Mouse (Mus musculus): Measurements from ENCODE around the gene Slc5a11. TPM values are rescaled to one million over a fixed set of nuclear protein-coding genes. Genes with fewer than 3 reads are reported as not detected.

Slc5a11 gene
- polyA plus RNA-seq, 1 experiment from 2014 or later = 0.37 TPM

GRCm38 (mm10) chr7:123212316-123212715, 2.3 kb upstream of the Slc5a11 start:
- Histone ChIP-seq H3K4me2 (replicated peaks) (no peak overlapping the region), H3K4me3 (replicated peaks) (no peak overlapping the region), H3K9ac (no peak overlapping the region), H3K4me1 (peaks cover 6% of the 10 kb centered on the region; the same call in 1 of the 2 replicates), H3K27me3 (no peaks in the 10 kb centered on the region), H3K9me3 (replicated peaks) (no peaks in the 10 kb centered on the region), H3K36me3 (no peaks in the 10 kb centered on the region), H3K27ac (replicated peaks) (no peak overlapping the region)
- 76% methylated on average over 5 of the region's 5 CpGs for WGBS
- no peak for ATAC-seq (ENCODE audit: insufficient number of reproducible peaks, low FRiP score, low TSS enrichment, low read depth)

DNA sequence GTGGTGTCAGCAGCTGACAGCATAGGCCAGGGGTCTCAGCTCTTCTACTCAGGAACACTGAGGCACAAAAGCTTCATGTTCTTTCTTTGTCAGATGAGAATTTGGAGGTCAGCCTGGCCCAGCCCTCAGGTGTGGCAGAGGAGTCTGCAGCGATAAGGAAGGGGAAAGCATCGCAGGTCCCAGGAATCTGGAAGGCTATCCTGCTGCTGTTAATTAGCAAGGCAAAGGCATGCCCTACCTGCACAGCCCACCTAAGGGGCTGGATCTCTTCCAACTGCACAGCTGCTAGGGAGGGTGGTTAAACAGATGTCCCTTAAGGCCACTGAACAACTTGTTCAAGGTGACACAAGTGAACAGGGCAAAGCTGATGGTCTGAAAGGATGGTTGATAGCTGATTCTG, 558 bp downstream of the Slc5a11 start:
- WGBS = 39% methylated on average over 2 of the region's 2 CpGs

DNA sequence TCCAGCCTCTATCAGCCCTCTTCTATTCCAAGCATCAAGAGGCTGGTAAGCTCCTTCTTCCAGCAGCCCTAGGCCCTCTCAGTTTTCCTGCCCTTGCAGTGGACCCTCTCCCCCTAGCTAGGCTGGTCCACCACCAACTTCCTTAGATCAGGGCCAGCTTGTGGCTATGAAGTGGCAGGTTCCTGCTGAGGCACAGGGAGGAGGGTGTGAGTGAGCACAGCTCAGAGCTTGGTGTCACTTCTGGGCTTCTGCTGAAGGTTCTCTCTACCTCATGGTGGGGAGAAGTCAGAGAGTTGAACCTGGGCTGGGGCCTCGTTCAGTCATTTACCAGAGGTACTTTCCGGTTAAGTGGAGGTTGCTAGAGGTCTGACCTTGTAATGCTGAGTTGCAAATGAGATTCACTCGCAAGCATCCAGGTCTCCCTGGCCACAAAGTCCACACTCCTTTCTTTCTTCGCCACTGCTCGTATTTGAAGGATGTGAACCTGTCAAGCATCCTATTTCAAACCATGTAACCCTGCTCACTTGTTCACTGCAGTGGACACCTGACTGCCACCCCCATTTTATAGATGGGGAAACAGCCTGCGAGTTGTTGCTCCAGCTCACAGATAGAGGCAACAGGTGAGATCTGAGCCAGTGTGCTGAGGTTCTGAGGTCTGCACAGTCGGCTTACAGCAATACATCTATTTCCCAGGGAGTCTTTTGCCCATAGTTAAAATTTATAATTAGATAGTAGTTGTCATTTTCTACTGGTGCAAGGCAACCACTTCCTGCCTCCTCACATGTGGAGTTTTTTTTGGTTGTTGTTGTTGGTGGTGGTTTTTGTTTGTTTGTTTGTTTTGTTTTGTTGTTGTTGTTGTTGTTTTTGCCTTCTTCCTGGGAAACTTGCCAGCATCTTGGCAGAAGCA, 3.1 kb downstream of the Slc5a11 start:
- Histone ChIP-seq H3K9me3 (replicated peaks) (no peaks in the 10 kb centered on the region), H3K4me1 (peaks cover 11% of the 10 kb centered on the region; the same call in 1 of the 2 replicates), H3K4me3 (replicated peaks) (no peak overlapping the region), H3K9ac (no peak overlapping the region), H3K4me2 (replicated peaks) (no peak overlapping the region), H3K27me3 (no peaks in the 10 kb centered on the region), H3K27ac (replicated peaks) (no peak overlapping the region), H3K36me3 (no peaks in the 10 kb centered on the region)
- 71% methylated on average over 7 of the region's 7 CpGs for WGBS
- ATAC-seq (ENCODE audit: insufficient number of reproducible peaks, low FRiP score, low TSS enrichment, low read depth) = no peak

More for the DNA sequence above, 558 bp downstream of the Slc5a11 start:
- Histone ChIP-seq H3K4me1 (peaks cover 9% of the 10 kb centered on the region; the same call in 1 of the 2 replicates), H3K4me3 (replicated peaks) (no peak overlapping the region), H3K4me2 (replicated peaks) (no peak overlapping the region), H3K9me3 (replicated peaks) (no peaks in the 10 kb centered on the region), H3K27me3 (no peaks in the 10 kb centered on the region), H3K36me3 (no peaks in the 10 kb centered on the region), H3K9ac (no peak overlapping the region), H3K27ac (replicated peaks) (no peak overlapping the region)
- no peak for ATAC-seq (ENCODE audit: insufficient number of reproducible peaks, low FRiP score, low TSS enrichment, low read depth)

DNA sequence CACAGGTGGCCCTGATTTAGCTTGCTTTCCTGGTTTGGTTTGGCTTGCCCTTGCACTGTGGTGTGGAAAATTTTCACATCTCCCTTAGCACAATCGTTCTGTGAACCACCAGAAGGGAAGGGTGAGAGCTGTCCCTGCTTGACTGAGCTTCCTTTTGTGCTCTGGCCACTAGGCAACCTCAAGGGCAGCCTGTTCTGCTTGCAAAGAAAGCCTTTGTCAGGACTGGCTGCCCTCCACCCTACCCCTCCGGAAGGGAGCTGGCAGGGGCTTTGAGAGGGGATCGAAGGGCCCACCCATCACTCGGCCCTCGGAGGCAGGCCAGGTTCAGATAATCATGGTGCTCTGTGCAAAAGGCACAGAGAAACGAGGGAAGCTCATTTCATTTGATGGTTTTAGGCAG, 4.0 kb downstream of the Slc5a11 start:
- Histone ChIP-seq H3K9me3 (replicated peaks) (no peaks in the 10 kb centered on the region), H3K9ac (no peak overlapping the region), H3K4me3 (replicated peaks) (no peak overlapping the region), H3K27ac (replicated peaks) (no peak overlapping the region), H3K4me1 (peaks cover 11% of the 10 kb centered on the region; the same call in 1 of the 2 replicates), H3K27me3 (no peaks in the 10 kb centered on the region), H3K4me2 (replicated peaks) (no peak overlapping the region), H3K36me3 (no peaks in the 10 kb centered on the region)
- WGBS = 33% methylated on average over 6 of the region's 6 CpGs
- no peak for ATAC-seq (ENCODE audit: insufficient number of reproducible peaks, low FRiP score, low TSS enrichment, low read depth)

DNA sequence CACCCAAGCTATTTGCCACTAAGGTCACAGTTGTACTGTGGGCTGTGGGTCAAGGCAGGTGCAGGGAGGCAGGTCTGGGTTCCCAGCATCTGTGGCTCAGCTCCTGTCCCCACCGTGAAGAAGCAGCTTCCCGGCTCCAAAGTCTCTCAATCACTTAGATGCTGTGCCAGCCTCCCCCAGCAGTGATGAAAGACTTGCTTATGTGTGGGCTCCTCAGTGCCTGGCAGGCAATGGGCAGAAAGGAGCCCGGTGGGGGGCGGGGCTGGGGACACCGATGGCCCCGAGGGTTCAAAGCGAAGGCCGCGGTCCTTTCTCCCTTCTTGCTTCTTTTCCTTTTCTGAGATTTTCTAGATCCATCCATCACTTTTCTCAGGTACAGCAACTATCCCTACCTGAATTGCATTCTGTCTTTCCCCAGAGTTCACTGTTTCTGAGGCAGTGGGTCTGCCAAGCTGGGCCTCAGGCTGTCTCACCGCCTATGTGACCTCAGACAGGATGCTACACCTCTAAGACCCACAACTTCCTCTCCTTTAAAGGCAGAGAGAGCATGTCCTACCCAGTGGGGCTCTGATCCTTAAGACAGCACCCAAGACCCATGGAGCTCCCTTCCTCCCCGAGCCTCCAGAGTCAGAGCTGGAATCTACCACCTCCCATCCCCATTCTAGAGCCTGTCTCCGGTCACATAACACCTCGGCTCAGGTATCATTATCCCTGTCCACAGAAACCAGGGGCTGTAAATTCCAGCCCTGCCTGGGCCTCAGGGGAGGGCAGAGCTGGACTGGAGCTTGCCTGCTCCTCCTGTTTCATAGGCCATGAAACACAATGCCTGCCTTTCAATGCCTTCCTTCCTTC, 5.4 kb downstream of the Slc5a11 start:
- no peak overlapping the region for H3K4me2 ChIP-seq (replicated peaks)
- H3K27me3 ChIP-seq = no peaks in the 10 kb centered on the region
- H3K9ac ChIP-seq = no peak overlapping the region
- 67% methylated on average over 13 of the region's 13 CpGs for WGBS
- ATAC-seq (ENCODE audit: insufficient number of reproducible peaks, low FRiP score, low TSS enrichment, low read depth) = peak; percentile 45; the same call in 1 of the 2 replicates
- H3K36me3 ChIP-seq = no peaks in the 10 kb centered on the region
- peaks cover 6% of the 10 kb centered on the region; the same call in 1 of the 2 replicates for H3K4me1 ChIP-seq
- no peak overlapping the region for H3K27ac ChIP-seq (replicated peaks)
- H3K9me3 ChIP-seq (replicated peaks) = no peaks in the 10 kb centered on the region
- H3K4me3 ChIP-seq (replicated peaks) = no peak overlapping the region

- Histone ChIP-seq H3K4me1 (peaks cover 6% of the 10 kb centered on the region; the same call in 1 of the 2 replicates), H3K27me3 (no peaks in the 10 kb centered on the region), H3K9ac (no peak overlapping the region), H3K9me3 (replicated peaks) (no peaks in the 10 kb centered on the region), H3K36me3 (no peaks in the 10 kb centered on the region), H3K4me3 (replicated peaks) (no peak overlapping the region), H3K27ac (replicated peaks) (no peak overlapping the region), H3K4me2 (replicated peaks) (no peak overlapping the region)
- WGBS = 55% methylated on average over 2 of the region's 2 CpGs
- ATAC-seq (ENCODE audit: insufficient number of reproducible peaks, low FRiP score, low TSS enrichment, low read depth) = no peak
Measured at GRCm38 (mm10) chr7:123220633-123220942, 6.0 kb downstream of the Slc5a11 start.

DNA sequence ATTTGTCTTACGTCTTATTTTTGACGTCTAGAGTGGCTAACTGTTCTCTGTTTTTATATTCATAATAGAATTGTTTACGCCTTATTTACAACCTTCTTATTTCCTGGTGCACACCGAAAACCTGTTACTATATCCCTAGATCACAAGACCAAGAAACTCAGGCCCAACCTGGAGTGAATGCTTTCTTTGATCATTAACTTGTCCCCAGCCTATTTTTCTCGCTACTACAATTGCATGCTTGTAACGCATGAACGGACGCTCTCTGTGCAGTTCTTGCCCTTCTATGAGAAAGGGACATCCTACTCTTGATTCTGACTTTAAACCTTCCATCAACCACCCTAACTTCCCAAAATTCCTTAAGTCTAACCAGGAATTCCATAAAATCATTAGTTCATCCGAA, 9.5 kb downstream of the Slc5a11 start:
- peaks cover 3% of the 10 kb centered on the region; the same call in 1 of the 2 replicates for H3K4me1 ChIP-seq
- 84% methylated on average over 9 of the region's 9 CpGs for WGBS
- no peak overlapping the region for H3K4me3 ChIP-seq (replicated peaks)
- no peaks in the 10 kb centered on the region for H3K27me3 ChIP-seq
- no peak overlapping the region for H3K9ac ChIP-seq
- H3K36me3 ChIP-seq = no peaks in the 10 kb centered on the region
- no peak for ATAC-seq (ENCODE audit: insufficient number of reproducible peaks, low FRiP score, low TSS enrichment, low read depth)
- H3K9me3 ChIP-seq (replicated peaks) = no peaks in the 10 kb centered on the region
- H3K4me2 ChIP-seq (replicated peaks) = no peak overlapping the region
- no peak overlapping the region for H3K27ac ChIP-seq (replicated peaks)

DNA sequence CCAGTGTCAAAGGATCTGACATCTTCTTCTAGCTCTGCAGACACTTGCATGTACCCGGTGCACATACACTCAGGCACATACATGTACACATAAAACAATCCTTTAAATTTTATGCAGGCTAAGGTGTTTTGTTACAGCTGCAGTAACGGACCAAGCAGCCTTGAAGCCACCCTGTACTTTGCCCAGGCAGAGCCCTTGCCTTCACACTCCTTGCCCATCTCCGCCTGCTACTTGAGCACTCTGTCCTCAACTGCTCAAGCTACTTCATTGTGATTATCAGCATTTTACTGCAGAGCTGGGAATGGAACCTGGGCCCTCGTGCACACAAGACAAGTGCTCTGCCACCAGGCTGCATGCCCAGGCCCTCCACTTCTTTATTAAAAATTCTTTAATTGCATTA, 10.6 kb downstream of the Slc5a11 start:
- H3K27me3 ChIP-seq = no peaks in the 10 kb centered on the region
- no peak overlapping the region for H3K27ac ChIP-seq (replicated peaks)
- H3K4me1 ChIP-seq = peaks cover 2% of the 10 kb centered on the region; the same call in 1 of the 2 replicates
- H3K9me3 ChIP-seq (replicated peaks) = no peaks in the 10 kb centered on the region
- no peak overlapping the region for H3K4me3 ChIP-seq (replicated peaks)
- no peak for ATAC-seq (ENCODE audit: insufficient number of reproducible peaks, low FRiP score, low TSS enrichment, low read depth)
- no peak overlapping the region for H3K9ac ChIP-seq
- no peak overlapping the region for H3K4me2 ChIP-seq (replicated peaks)
- H3K36me3 ChIP-seq = no peaks in the 10 kb centered on the region
- WGBS = 79% methylated on average over 4 of the region's 4 CpGs

- no peaks in the 10 kb centered on the region for H3K27me3 ChIP-seq
- ATAC-seq (ENCODE audit: insufficient number of reproducible peaks, low FRiP score, low TSS enrichment, low read depth) = no peak
- no peak overlapping the region for H3K4me2 ChIP-seq (replicated peaks)
- H3K9me3 ChIP-seq (replicated peaks) = no peaks in the 10 kb centered on the region
- H3K4me1 ChIP-seq = no peaks in the 10 kb centered on the region
- no peak overlapping the region for H3K4me3 ChIP-seq (replicated peaks)
- H3K9ac ChIP-seq = no peak overlapping the region
- H3K27ac ChIP-seq (replicated peaks) = no peak overlapping the region
- 15% methylated on average over 4 of the region's 4 CpGs for WGBS
- H3K36me3 ChIP-seq = no peaks in the 10 kb centered on the region
Measured at GRCm38 (mm10) chr7:123235449-123235848, 20.9 kb downstream of the Slc5a11 start.

GRCm38 (mm10) chr7:123238621-123239020, 24.0 kb downstream of the Slc5a11 start:
- Histone ChIP-seq H3K9ac (no peak overlapping the region), H3K27me3 (no peaks in the 10 kb centered on the region), H3K4me2 (replicated peaks) (no peak overlapping the region), H3K4me3 (replicated peaks) (no peak overlapping the region), H3K4me1 (no peaks in the 10 kb centered on the region), H3K36me3 (no peaks in the 10 kb centered on the region), H3K27ac (replicated peaks) (no peak overlapping the region), H3K9me3 (replicated peaks) (no peaks in the 10 kb centered on the region)
- 84% methylated on average over 4 of the region's 4 CpGs for WGBS
- ATAC-seq (ENCODE audit: insufficient number of reproducible peaks, low FRiP score, low TSS enrichment, low read depth) = no peak

DNA sequence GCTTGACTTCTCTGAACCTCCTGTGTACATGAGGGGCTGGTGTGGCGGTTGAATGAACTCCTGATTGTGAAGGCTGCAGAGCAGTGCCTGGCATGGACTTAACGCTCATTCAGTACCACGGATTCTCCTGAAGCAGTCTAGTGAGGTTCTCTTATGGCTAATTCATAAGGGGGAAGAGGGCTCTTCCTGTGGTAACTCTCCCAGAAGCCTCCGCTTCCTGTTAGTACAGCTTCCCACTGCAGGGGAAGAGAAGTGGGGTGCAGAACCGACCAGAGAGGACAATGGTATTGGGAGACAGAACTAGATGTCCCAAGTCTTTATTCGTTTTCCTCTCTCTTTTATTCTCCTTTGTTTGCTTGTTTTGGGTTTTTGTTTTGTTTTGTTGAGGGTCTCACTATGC, 25.5 kb downstream of the Slc5a11 start:
- H3K4me1 ChIP-seq = no peaks in the 10 kb centered on the region
- H3K36me3 ChIP-seq = no peaks in the 10 kb centered on the region
- H3K9ac ChIP-seq = no peak overlapping the region
- no peak overlapping the region for H3K27ac ChIP-seq (replicated peaks)
- no peak overlapping the region for H3K4me3 ChIP-seq (replicated peaks)
- H3K4me2 ChIP-seq (replicated peaks) = no peak overlapping the region
- WGBS = 66% methylated on average over 6 of the region's 6 CpGs
- H3K27me3 ChIP-seq = no peaks in the 10 kb centered on the region
- ATAC-seq (ENCODE audit: insufficient number of reproducible peaks, low FRiP score, low TSS enrichment, low read depth) = no peak
- H3K9me3 ChIP-seq (replicated peaks) = no peaks in the 10 kb centered on the region
